Mouse (Mus musculus): Measurements from ENCODE around the gene Shd.
A peak's percentile ranks its signal among the peaks of the same experiment; 100 is the strongest.

Shd gene

GRCm38 (mm10) chr17:56008356-56009087 lies 38.3 kb downstream of the Shd start:
- peak; percentile 99 for DNase-seq (ENCODE audit: low spot score)

GRCm38 (mm10) chr17:56009088-56009961 lies 39.1 kb downstream of the Shd start:
- peak; percentile 94 for DNase-seq (ENCODE audit: low spot score)

GRCm38 (mm10) chr17:56009962-56010240 lies 39.6 kb downstream of the Shd start:
- DNase-seq (ENCODE audit: low spot score): no peak

- no peak for DNase-seq (ENCODE audit: low spot score)
Observed at GRCm38 (mm10) chr17:56010255-56010654, 40.0 kb downstream of the Shd start.

- peak; percentile 86 for DNase-seq (ENCODE audit: low spot score)
Observed at GRCm38 (mm10) chr17:56010681-56011080, 40.4 kb downstream of the Shd start.

GRCm38 (mm10) chr17:56011441-56011840 lies 41.2 kb downstream of the Shd start:
- DNase-seq (ENCODE audit: low spot score): no peak

- no peak for DNase-seq (ENCODE audit: low spot score)
Observed at GRCm38 (mm10) chr17:56015293-56015692, 45.0 kb downstream of the Shd start.

GRCm38 (mm10) chr17:56016382-56016781 lies 46.1 kb downstream of the Shd start:
- no peak for DNase-seq (ENCODE audit: low spot score)

GRCm38 (mm10) chr17:56016793-56017785 lies 46.8 kb downstream of the Shd start:
- no peak for DNase-seq (ENCODE audit: low spot score)

- no peak for DNase-seq (ENCODE audit: low spot score)
Observed at GRCm38 (mm10) chr17:56017848-56018247, 47.6 kb downstream of the Shd start.

DNA sequence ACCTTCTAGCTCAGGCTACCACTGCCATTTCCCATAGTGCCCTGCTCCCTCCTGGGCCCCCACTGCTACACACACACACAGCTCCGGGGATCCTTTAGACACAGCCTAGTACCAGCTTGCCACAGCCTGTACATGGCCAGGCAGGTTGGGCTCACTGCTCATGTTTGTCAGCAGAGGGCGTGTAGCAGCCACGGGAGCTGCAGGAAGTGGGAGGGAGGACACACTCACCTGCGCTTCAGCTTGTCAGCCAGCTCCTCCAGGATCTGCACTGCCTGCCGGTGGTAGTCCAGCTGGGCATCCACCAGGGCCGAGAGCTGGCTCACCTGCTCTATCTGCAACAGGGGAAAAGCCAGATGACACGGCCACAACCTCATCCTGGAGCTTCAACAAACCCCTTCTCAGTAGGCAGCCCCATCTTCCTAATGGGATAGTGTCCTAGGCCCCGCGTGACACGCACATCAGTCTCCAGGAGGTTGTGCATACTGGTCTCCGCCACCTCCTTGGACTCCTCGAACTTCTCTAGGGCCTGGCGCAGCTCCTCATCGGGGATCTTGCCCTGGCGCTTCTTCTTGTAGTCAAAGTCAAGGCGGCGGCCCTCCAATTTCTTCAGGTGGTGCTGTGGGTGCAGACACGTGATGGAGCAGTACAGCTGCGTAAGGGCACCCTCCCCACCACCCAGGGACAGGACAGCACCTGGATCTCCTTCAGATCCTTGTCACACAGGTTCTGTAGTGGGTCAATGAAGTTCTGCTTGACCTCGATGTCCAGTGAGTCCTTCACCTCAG lies 48.3 kb downstream of the Shd start:
- DNase-seq (ENCODE audit: low spot score): peak; percentile 59

DNA sequence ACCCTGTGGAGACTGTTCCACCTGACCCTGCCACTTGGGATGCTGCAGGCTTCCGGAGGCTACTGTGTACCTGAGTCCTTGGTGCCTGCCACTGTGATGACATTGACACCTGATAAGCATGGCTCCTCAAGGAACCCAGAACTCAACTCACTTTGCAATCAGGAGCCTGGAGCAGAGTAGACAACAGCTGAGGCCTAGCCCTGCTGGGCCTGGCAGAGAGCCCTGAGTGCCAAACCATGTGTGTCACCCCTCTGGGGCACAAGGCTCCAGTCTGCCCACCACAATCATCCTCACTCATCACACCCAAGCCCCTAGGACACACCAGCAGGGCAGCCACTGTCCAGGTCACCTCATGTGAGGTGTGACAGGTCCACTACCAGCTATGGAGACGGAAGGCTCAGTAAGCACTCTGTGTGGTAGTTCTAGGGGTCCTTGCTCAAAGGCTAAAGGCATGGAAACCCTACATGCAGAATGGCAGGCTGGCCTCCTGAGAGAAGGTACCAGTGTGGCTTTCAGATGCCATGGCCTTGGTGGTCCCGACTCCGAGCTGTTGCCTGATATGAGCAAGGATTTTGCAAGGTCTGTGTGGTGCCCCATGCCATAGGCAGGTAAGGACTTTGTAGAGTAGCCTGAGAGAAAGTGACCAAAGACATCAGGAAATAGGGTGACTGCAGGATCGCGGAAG lies 50.3 kb downstream of the Shd start:
- no peak for DNase-seq (ENCODE audit: low spot score)

DNA sequence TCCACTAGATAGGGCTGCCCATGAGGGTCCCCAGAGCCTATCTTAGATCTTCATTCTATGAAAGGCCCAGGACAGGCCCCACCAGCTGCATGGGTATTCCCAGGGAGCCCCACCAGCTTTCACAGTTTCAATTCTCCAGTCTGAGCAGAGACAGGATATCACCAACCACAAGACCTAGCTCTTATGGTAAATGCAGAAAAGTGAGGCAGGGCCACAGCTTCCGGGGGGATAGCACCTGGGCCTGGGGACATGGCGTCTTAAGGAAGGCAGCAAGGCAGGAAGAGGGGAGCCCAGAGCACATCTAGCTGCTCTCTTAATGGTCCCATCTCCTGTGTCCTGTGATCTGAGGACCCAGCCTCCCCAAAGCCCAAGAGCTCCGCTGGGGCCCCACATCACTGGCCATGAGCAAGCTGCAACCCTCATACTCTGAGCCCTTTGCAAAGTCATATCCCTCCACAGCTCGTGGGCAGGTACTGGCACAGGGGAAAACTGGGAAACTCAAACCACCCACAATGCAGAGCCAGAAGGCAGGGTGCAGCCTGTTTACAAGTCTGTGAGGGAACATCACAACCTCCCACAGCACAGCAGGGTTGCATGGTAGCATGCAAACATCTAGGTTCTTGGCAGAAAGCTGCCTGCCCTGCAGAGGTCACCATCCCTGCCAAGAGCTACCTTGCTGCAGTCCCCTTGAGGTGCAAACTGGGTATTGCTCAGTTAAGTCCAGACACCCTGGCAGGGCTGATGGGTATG lies 51.1 kb downstream of the Shd start:
- no peak for DNase-seq (ENCODE audit: low spot score)

DNA sequence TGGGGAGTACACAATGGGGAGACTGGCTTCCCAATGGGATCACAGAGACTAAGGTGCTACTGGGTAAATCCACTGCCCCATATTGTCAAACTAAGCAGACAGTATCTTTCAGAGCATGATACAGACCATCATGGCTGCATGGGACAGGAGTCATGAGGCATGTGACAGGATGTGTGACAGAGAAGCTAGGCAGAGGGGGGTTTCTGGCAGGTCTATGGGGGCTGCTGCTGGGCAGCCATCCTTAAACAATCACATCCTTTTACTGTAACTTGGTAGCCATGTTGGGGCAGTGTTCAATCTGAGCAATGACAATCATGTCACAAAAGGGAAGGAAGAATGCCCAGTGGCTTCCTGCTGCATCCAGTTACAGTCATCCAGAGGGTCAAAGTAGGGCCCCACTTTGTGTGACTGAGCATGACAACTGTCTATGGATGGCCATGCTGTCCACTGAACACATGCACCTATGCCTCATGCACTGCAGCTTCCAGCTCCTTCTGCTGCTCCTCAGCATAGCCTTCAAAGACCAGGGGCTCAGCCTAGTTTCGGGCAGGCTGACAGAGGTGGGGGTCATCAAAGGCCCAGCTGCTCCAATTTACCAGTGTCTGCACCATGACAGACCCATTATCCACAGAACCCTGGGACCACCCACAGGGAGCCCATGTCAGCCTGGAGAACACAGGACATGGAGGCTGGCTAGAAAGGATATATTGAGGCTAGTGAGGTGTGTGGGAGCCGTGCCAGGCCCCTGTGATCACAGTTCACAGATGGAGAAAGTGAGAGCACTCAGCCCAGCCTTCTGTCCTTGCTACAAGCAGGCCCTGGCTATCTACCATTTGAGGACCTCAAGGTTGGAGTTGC lies 52.1 kb downstream of the Shd start:
- no peak for DNase-seq (ENCODE audit: low spot score)

DNA sequence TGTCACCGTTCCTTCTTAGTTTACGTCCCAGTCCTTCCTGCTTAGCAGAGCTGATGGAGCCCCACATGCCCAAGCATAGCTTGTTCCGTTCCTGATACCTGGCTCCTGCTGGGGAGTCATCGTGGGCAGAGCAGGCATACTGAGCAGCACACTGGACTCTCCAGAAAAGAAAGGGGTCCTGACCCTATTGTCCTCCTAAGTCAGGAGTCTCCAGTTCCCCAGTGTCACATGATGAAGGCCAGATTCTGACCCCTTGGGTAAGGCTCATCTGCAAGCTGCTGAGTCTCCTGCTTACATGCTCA lies 52.7 kb downstream of the Shd start:
- no peak for DNase-seq (ENCODE audit: low spot score)

- DNase-seq (ENCODE audit: low spot score): no peak
Observed at GRCm38 (mm10) chr17:56023386-56023785, 53.1 kb downstream of the Shd start.

GRCm38 (mm10) chr17:56024476-56024875 lies 54.2 kb downstream of the Shd start:
- DNase-seq (ENCODE audit: low spot score): no peak

GRCm38 (mm10) chr17:56024931-56025330 lies 54.7 kb downstream of the Shd start:
- DNase-seq (ENCODE audit: low spot score): no peak
